Mouse (Mus musculus): Measurements from ENCODE around the gene 1700003F12Rik. TPM values are rescaled to one million over a fixed set of nuclear protein-coding genes. Genes with fewer than 3 reads are reported as not detected.

1700003F12Rik gene
- polyA plus RNA-seq, 1 experiment from 2014 or later = 0.80 TPM

- H3K27me3 ChIP-seq (ENCODE audit: insufficient read depth, low read length) = no peaks in the 10 kb centered on the region
- H3K9ac ChIP-seq (ENCODE audit: low read depth, low read length) = no peak overlapping the region
- ATAC-seq (replicated peaks; ENCODE audit: low FRiP score, low read depth) (no peak), DNase-seq (ENCODE audit: low spot score) (no peak)
- TF ChIP-seq CTCF (IDR thresholded peaks at IDR 0.05; ENCODE audit: low read depth) = no peak
- H3K36me3 ChIP-seq (ENCODE audit: insufficient read depth, low read length) = peaks cover 14% of the 10 kb centered on the region; the same call in 1 of the 2 replicates
- no peak overlapping the region for H3K4me2 ChIP-seq (ENCODE audit: low read length)
- 75% methylated on average over 4 of the region's 4 CpGs for WGBS
- no peak overlapping the region for H3K27ac ChIP-seq
- no peak overlapping the region for H3K4me3 ChIP-seq (replicated peaks; ENCODE audit: low read depth, low read length)
- H3K9me3 ChIP-seq (replicated peaks; ENCODE audit: low read length) = no peaks in the 10 kb centered on the region
- no peaks in the 10 kb centered on the region for H3K4me1 ChIP-seq (replicated peaks; ENCODE audit: insufficient read depth, low read length)
These were observed 38.4 kb upstream of the 1700003F12Rik start for GRCm38 (mm10) chr2:154508450-154508849.

DNA sequence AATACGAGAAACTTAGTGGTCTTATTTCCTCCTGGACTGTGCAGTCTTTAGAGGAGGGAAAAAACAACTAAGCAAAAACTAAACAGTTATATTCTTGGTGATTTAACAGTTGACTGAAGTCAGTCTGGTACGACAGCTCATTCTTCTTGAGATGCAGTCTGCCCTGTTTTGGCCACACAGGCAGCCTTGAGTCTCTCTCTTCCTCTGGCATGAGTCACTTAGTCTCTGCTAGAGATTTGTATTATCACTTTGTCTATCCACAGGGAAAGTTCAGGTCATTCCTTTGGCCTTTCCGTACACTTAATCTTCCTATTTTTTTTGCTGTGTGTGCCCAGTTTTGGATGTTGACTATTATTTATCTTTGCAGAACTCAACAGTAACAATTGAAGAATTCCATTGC lies 36.7 kb upstream of the 1700003F12Rik start:
- Histone ChIP-seq H3K36me3 (ENCODE audit: insufficient read depth, low read length) (peaks cover 14% of the 10 kb centered on the region; the same call in 1 of the 2 replicates), H3K27me3 (ENCODE audit: insufficient read depth, low read length) (no peaks in the 10 kb centered on the region), H3K4me1 (replicated peaks; ENCODE audit: insufficient read depth, low read length) (no peaks in the 10 kb centered on the region), H3K9me3 (replicated peaks; ENCODE audit: low read length) (no peaks in the 10 kb centered on the region), H3K4me2 (ENCODE audit: low read length) (no peak overlapping the region), H3K27ac (no peak overlapping the region), H3K9ac (ENCODE audit: low read depth, low read length) (no peak overlapping the region), H3K4me3 (replicated peaks; ENCODE audit: low read depth, low read length) (no peak overlapping the region)
- ATAC-seq (replicated peaks; ENCODE audit: low FRiP score, low read depth) (no peak), DNase-seq (ENCODE audit: low spot score) (no peak)
- WGBS = 92% methylated on average over 3 of the region's 3 CpGs
- TF ChIP-seq CTCF (IDR thresholded peaks at IDR 0.05; ENCODE audit: low read depth) = no peak

GRCm38 (mm10) chr2:154516944-154517343 lies 29.9 kb upstream of the 1700003F12Rik start:
- Histone ChIP-seq H3K36me3 (ENCODE audit: insufficient read depth, low read length) (peaks cover 4% of the 10 kb centered on the region; the same call in 1 of the 2 replicates), H3K4me1 (replicated peaks; ENCODE audit: insufficient read depth, low read length) (no peaks in the 10 kb centered on the region), H3K4me2 (ENCODE audit: low read length) (no peak overlapping the region), H3K27me3 (ENCODE audit: insufficient read depth, low read length) (no peaks in the 10 kb centered on the region), H3K27ac (no peak overlapping the region), H3K9me3 (replicated peaks; ENCODE audit: low read length) (no peaks in the 10 kb centered on the region), H3K9ac (ENCODE audit: low read depth, low read length) (no peak overlapping the region), H3K4me3 (replicated peaks; ENCODE audit: low read depth, low read length) (no peak overlapping the region)
- no peak for DNase-seq (ENCODE audit: low spot score)
- WGBS = 74% methylated on average over 3 of the region's 3 CpGs
- no peak for TF ChIP-seq CTCF (IDR thresholded peaks at IDR 0.05; ENCODE audit: low read depth)
- ATAC-seq (replicated peaks; ENCODE audit: low FRiP score, low read depth) = no peak

DNA sequence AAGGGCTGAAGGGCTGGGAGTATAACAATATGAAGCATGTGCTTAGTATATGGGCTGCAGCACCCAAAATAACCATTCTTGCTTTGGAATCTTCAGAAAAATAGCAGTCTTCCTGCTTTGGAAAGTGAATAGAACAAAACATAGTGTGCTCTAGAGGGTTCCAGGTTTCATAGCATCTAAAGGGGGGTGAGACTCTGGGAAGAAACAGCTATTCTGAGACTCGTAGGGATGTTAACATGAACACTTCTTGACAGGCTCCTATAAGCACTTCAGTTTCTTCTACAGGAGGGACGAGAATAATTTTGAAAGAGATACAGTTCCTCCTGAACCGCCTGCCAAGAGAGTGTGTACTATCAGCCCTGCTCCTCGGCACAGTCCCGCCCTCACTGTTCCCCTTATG lies 29.5 kb upstream of the 1700003F12Rik start:
- Histone ChIP-seq H3K4me2 (ENCODE audit: low read length) (no peak overlapping the region), H3K4me3 (replicated peaks; ENCODE audit: low read depth, low read length) (no peak overlapping the region), H3K9me3 (replicated peaks; ENCODE audit: low read length) (no peaks in the 10 kb centered on the region), H3K27ac (no peak overlapping the region), H3K36me3 (ENCODE audit: insufficient read depth, low read length) (peaks cover 7% of the 10 kb centered on the region; the same call in 1 of the 2 replicates), H3K27me3 (ENCODE audit: insufficient read depth, low read length) (no peaks in the 10 kb centered on the region), H3K9ac (ENCODE audit: low read depth, low read length) (no peak overlapping the region), H3K4me1 (replicated peaks; ENCODE audit: insufficient read depth, low read length) (no peaks in the 10 kb centered on the region)
- 95% methylated on average over 5 of the region's 5 CpGs for WGBS
- no peak for TF ChIP-seq CTCF (IDR thresholded peaks at IDR 0.05; ENCODE audit: low read depth)
- DNase-seq (ENCODE audit: low spot score) = no peak
- no peak for ATAC-seq (replicated peaks; ENCODE audit: low FRiP score, low read depth)

DNA sequence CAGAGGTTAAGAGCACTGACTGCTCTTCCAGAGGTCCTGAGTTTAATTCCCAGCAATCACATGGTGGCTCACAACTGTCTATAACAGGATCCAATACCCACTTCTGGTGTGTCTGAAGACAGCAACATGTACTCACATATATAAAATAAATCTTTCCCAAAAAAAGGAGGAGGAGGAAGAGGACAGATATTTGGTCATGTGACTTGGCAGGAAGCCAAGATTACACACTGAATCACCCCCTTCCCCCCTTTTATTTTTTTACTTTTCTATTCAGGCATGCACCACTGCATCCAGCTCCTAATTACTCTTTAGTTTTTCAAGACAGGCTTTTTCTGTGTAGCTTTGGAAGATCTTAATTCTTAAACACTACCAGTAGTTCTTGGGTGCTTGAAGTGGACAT lies 25.4 kb upstream of the 1700003F12Rik start:
- no peak for ATAC-seq (replicated peaks; ENCODE audit: low FRiP score, low read depth)
- H3K9ac ChIP-seq (ENCODE audit: low read depth, low read length) = no peak overlapping the region
- no peak for TF ChIP-seq CTCF (IDR thresholded peaks at IDR 0.05; ENCODE audit: low read depth)
- H3K4me2 ChIP-seq (ENCODE audit: low read length) = no peak overlapping the region
- peaks cover 23% of the 10 kb centered on the region; the same call in 1 of the 2 replicates for H3K36me3 ChIP-seq (ENCODE audit: insufficient read depth, low read length)
- H3K27ac ChIP-seq = no peak overlapping the region
- no peaks in the 10 kb centered on the region for H3K4me1 ChIP-seq (replicated peaks; ENCODE audit: insufficient read depth, low read length)
- DNase-seq (ENCODE audit: low spot score) = no peak
- H3K4me3 ChIP-seq (replicated peaks; ENCODE audit: low read depth, low read length) = no peak overlapping the region
- no peaks in the 10 kb centered on the region for H3K27me3 ChIP-seq (ENCODE audit: insufficient read depth, low read length)
- no peaks in the 10 kb centered on the region for H3K9me3 ChIP-seq (replicated peaks; ENCODE audit: low read length)

DNA sequence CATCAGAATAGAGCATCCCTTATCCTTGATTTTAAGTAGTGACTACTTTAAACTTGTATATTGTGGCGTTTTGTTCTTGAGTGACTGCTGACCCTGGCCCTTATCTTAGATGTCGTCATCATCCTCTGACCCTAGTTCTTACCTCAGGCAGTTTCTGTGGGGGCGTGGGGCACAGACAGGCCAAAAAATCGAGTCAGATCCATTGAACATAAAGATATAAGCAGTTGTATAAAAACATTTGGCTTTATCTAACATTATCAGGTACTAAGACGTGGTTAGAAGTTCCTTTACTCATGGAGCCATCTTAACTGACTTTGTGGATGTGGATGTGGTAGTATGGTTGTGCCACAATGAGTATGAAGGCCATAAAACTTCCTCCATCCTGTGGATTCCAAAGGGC lies 24.6 kb upstream of the 1700003F12Rik start:
- 93% methylated on average over 5 of the region's 5 CpGs for WGBS
- Histone ChIP-seq H3K4me2 (ENCODE audit: low read length) (no peak overlapping the region), H3K36me3 (ENCODE audit: insufficient read depth, low read length) (peaks cover 25% of the 10 kb centered on the region; the same call in 1 of the 2 replicates), H3K9me3 (replicated peaks; ENCODE audit: low read length) (no peaks in the 10 kb centered on the region), H3K4me3 (replicated peaks; ENCODE audit: low read depth, low read length) (no peak overlapping the region), H3K4me1 (replicated peaks; ENCODE audit: insufficient read depth, low read length) (no peaks in the 10 kb centered on the region), H3K27ac (no peak overlapping the region), H3K27me3 (ENCODE audit: insufficient read depth, low read length) (no peaks in the 10 kb centered on the region), H3K9ac (ENCODE audit: low read depth, low read length) (no peak overlapping the region)
- no peak for TF ChIP-seq CTCF (IDR thresholded peaks at IDR 0.05; ENCODE audit: low read depth)
- no peak for ATAC-seq (replicated peaks; ENCODE audit: low FRiP score, low read depth)
- DNase-seq (ENCODE audit: low spot score) = no peak

DNA sequence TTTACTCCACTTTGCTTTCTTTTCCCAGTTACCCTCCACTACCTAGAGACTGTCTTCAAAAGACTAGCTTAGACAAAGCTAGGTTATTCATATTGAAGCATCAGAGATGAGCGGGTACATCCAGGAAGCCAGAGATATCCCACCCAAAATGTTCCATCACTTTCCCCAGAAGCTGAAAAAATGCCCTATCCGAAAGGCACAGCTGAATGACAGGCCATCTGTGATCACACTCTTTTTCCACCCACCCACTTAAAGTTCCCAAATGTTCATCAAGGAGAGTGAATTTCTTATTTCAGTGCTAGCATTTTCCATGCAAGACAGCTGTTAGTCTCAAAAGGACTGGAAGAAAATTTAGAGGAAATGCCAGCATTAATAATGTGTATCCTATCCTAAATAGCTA lies 21.6 kb upstream of the 1700003F12Rik start:
- Histone ChIP-seq H3K9ac (ENCODE audit: low read depth, low read length) (no peak overlapping the region), H3K4me1 (replicated peaks; ENCODE audit: insufficient read depth, low read length) (no peaks in the 10 kb centered on the region), H3K27ac (no peak overlapping the region), H3K27me3 (ENCODE audit: insufficient read depth, low read length) (no peaks in the 10 kb centered on the region), H3K36me3 (ENCODE audit: insufficient read depth, low read length) (peaks cover 26% of the 10 kb centered on the region; the same call in 1 of the 2 replicates), H3K4me2 (ENCODE audit: low read length) (no peak overlapping the region), H3K4me3 (replicated peaks; ENCODE audit: low read depth, low read length) (no peak overlapping the region), H3K9me3 (replicated peaks; ENCODE audit: low read length) (no peaks in the 10 kb centered on the region)
- no peak for TF ChIP-seq CTCF (IDR thresholded peaks at IDR 0.05; ENCODE audit: low read depth)
- no peak for ATAC-seq (replicated peaks; ENCODE audit: low FRiP score, low read depth)
- WGBS = 91% methylated on average over 2 of the region's 2 CpGs
- no peak for DNase-seq (ENCODE audit: low spot score)
